Mouse (Mus musculus) liver, embryonic 11.5 days (tissue): Measurements from ENCODE around the gene Nfib. TPM values are rescaled to one million over a fixed set of nuclear protein-coding genes. Genes with fewer than 3 reads are reported as not detected.

ENCODE experiments used
- ATAC-seq: fragments of 200-750 bp; cut with Nextera tagmentation; replicated peaks from 2 replicates; pipeline ENCODE4 v1.8.0; 2017; ENCODE audit warnings: moderate number of reproducible peaks, mild to moderate bottlenecking, moderate TSS enrichment, moderate library complexity; ENCODE audit not compliant: low FRiP score
- DNase-seq: peaks from one replicate; pipeline ENCODE4 v3.0.0-alpha.2; 2017; ENCODE audit warnings: low spot score
- H3K27ac ChIP-seq: fragments of 300-500 bp; sonication (generic); 2 replicates; pipeline ENCODE4 v1.5.1; 2014; ENCODE audit warnings: mild to moderate bottlenecking, low read depth, low read length, control low read depth
- H3K27me3 ChIP-seq: fragments of 300-500 bp; sonication (generic); replicated peaks from 2 replicates; pipeline ENCODE4 v1.6.1; 2014; ENCODE audit warnings: low read length, mixed read lengths; ENCODE audit not compliant: control insufficient read depth, insufficient read depth
- H3K36me3 ChIP-seq: fragments of 300-500 bp; sonication (generic); 2 replicates; pipeline ENCODE4 v1.6.1; 2014; ENCODE audit warnings: mild to moderate bottlenecking, low read length, moderate library complexity, mixed read lengths; ENCODE audit not compliant: control insufficient read depth, insufficient read depth
- H3K4me1 ChIP-seq: fragments of 300-500 bp; sonication (generic); replicated peaks from 2 replicates; pipeline ENCODE4 v1.6.1; 2014; ENCODE audit warnings: low read length, mixed read lengths; ENCODE audit not compliant: control insufficient read depth, insufficient read depth
- H3K4me2 ChIP-seq: fragments of 300-500 bp; sonication (generic); 2 replicates; pipeline ENCODE4 v1.6.1; 2014; ENCODE audit warnings: mild to moderate bottlenecking, control low read depth, moderate library complexity
- H3K4me3 ChIP-seq: fragments of 300-500 bp; sonication (generic); 2 replicates; pipeline ENCODE4 v1.5.1; 2014; ENCODE audit warnings: low read depth, low read length, control low read depth
- H3K9ac ChIP-seq: fragments of 300-500 bp; sonication (generic); 2 replicates; pipeline ENCODE4 v1.6.1; 2014; ENCODE audit warnings: low read depth, low read length, control low read depth
- H3K9me3 ChIP-seq: fragments of 300-500 bp; sonication (generic); 2 replicates; pipeline ENCODE4 v1.6.1; 2016; ENCODE audit warnings: low read length, inconsistent platforms, mixed read lengths; ENCODE audit not compliant: control insufficient read depth
- WGBS: fragments of 180-500 bp; shearing (Covaris S2); extraction: QIAGEN DNeasy Blood & Tissue Kit; methylation state at CpG from one replicate; pipeline ENCODE4 v1.1.7; 2014; 5-methylcytosine and 5-hydroxymethylcytosine counted together
- polyA plus RNA-seq: library from polyadenylated mRNA; unstranded; fragments of >200 nt; fragmentation: Nextera tagmentation; extraction: Ambion mirVana; gene quantifications from 2 replicates; pipeline ENCODE4 v1.2.1, GENCODE M21; 2014

Nfib gene
- polyA plus RNA-seq, 1 experiment from 2014 or later, result 26.9 TPM

GRCm38 (mm10) chr4:82394346-82394745 lies 311.2 kb downstream of the Nfib start:
- DNase-seq, result no peak
- H3K36me3 ChIP-seq, result no peaks in the 10 kb centered on the region
- H3K9me3 ChIP-seq, result no peaks in the 10 kb centered on the region
- ATAC-seq, result no peak
- WGBS, result 47% methylated on average over 4 of the region's 4 CpGs
- H3K4me2 ChIP-seq, result no peak overlapping the region
- H3K27me3 ChIP-seq, result no peaks in the 10 kb centered on the region
- peaks cover under 1% of the 10 kb centered on the region; the same call in 1 of the 2 replicates for H3K4me1 ChIP-seq
- no peak overlapping the region for H3K4me3 ChIP-seq
- H3K27ac ChIP-seq, result no peak overlapping the region
- no peak overlapping the region for H3K9ac ChIP-seq

- 65% methylated on average over 4 of the region's 4 CpGs for WGBS
- H3K9me3 ChIP-seq, result no peaks in the 10 kb centered on the region
- no peak overlapping the region for H3K4me3 ChIP-seq
- H3K27me3 ChIP-seq, result no peaks in the 10 kb centered on the region
- no peaks in the 10 kb centered on the region for H3K36me3 ChIP-seq
- DNase-seq, result no peak
- no peak overlapping the region for H3K9ac ChIP-seq
- ATAC-seq, result peak; percentile 57; the same call in 1 of the 2 replicates
- no peaks in the 10 kb centered on the region; the same call in 1 of the 2 replicates for H3K4me1 ChIP-seq
- H3K27ac ChIP-seq, result no peak overlapping the region
- H3K4me2 ChIP-seq, result no peak overlapping the region
Observed at GRCm38 (mm10) chr4:82393021-82393420, 312.5 kb downstream of the Nfib start.

- H3K27ac ChIP-seq, result no peak overlapping the region
- no peak for ATAC-seq
- no peaks in the 10 kb centered on the region for H3K27me3 ChIP-seq
- no peaks in the 10 kb centered on the region for H3K9me3 ChIP-seq
- no peaks in the 10 kb centered on the region for H3K36me3 ChIP-seq
- no peak overlapping the region for H3K4me2 ChIP-seq
- H3K4me3 ChIP-seq, result no peak overlapping the region
- H3K9ac ChIP-seq, result no peak overlapping the region
- no peaks in the 10 kb centered on the region; the same call in 1 of the 2 replicates for H3K4me1 ChIP-seq
- WGBS, result 75% methylated on average over 9 of the region's 9 CpGs
- no peak for DNase-seq
Observed at GRCm38 (mm10) chr4:82392496-82392895, 313.1 kb downstream of the Nfib start.

DNA sequence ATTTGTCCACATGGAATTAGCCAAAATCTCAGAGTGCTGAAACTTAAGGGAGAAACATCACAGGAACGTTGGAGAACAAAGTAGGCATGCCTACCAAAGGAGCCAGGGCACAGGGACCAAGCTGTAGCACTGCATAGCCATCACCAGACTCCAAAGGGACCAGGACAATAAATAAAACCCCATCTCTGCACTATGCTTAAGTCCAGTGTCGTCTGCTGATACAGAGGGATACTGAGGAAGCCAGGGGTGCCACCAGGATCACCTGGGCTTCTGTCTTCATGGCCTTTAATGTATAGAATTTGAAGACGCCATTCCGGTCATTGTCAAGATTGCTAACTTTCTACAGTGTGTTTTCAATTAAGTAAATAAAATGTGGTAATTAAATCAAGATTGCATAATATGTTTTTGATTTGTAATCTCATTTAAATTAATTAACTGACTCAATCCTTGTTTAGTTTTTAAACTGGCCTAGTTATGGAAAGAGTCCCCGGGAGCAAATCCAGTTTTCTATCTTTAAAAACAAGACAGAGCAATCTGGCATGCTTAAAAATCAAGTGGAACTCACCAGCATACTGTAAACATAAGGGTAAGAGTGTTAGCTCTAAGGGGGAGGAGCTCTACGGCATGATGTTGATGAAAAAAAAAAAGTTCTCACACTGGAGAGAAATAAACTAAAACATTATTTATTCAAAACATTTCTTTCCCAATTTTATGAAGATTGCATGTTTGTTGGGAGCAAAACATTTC lies 313.7 kb downstream of the Nfib start:
- no peaks in the 10 kb centered on the region for H3K27me3 ChIP-seq
- H3K4me1 ChIP-seq, result no peaks in the 10 kb centered on the region; the same call in 1 of the 2 replicates
- WGBS, result 72% methylated on average over 6 of the region's 6 CpGs
- H3K4me3 ChIP-seq, result no peak overlapping the region
- H3K9me3 ChIP-seq, result no peaks in the 10 kb centered on the region
- no peaks in the 10 kb centered on the region for H3K36me3 ChIP-seq
- no peak overlapping the region for H3K9ac ChIP-seq
- no peak overlapping the region for H3K4me2 ChIP-seq
- ATAC-seq, result no peak
- no peak overlapping the region for H3K27ac ChIP-seq
- no peak for DNase-seq

GRCm38 (mm10) chr4:82390545-82390944 lies 315.0 kb downstream of the Nfib start:
- Histone ChIP-seq H3K27me3 (no peaks in the 10 kb centered on the region), H3K9me3 (no peaks in the 10 kb centered on the region), H3K4me3 (no peak overlapping the region), H3K36me3 (no peaks in the 10 kb centered on the region), H3K4me2 (no peak overlapping the region), H3K4me1 (no peaks in the 10 kb centered on the region; the same call in 1 of the 2 replicates), H3K9ac (no peak overlapping the region), H3K27ac (no peak overlapping the region)
- no peak for DNase-seq
- 67% methylated on average over 2 of the region's 2 CpGs for WGBS
- no peak for ATAC-seq

DNA sequence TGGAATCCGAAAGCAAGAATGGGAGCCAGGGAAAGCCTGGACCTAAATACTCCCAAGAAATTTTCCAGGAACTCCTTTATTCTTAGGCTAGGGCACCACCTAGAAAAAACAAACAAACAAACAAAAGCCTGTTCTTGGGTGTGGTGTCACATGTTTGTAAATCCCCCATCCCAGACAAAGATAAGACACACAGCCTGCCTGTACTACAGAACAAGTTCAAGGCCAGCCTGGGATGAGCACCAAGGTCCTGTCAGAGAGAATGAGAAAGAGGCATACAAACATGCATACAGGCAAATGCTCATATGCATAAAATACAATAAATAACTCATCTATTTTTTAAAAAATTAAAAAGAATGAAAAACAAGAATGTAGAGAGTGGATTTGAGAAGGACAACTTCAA lies 315.7 kb downstream of the Nfib start:
- no peaks in the 10 kb centered on the region for H3K9me3 ChIP-seq
- no peak for DNase-seq
- H3K4me2 ChIP-seq, result no peak overlapping the region
- WGBS, result 90% methylated on average over 1 of the region's 1 CpGs
- H3K36me3 ChIP-seq, result no peaks in the 10 kb centered on the region
- no peak overlapping the region for H3K27ac ChIP-seq
- H3K27me3 ChIP-seq, result no peaks in the 10 kb centered on the region
- H3K4me3 ChIP-seq, result no peak overlapping the region
- ATAC-seq, result no peak
- H3K4me1 ChIP-seq, result no peaks in the 10 kb centered on the region; the same call in 1 of the 2 replicates
- no peak overlapping the region for H3K9ac ChIP-seq

DNA sequence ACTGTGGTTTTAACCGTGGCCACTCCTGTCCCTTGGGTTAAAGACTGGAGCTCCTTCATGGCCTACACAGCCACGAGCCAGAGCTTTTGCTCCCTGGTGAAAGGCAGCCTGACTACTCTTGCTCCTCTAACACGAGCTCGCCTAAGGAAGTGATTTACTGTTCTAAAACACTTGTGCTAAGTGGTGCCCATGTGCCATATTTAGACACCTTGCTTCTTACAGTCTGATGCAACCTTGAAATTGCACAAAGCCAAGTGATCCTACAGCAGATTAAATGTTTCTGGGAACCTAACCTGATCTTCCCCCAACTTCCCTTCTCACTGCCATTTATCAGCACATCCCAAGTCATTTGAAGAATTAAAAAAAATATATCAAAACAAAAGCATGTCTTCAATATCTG lies 317.9 kb downstream of the Nfib start:
- no peaks in the 10 kb centered on the region for H3K9me3 ChIP-seq
- no peaks in the 10 kb centered on the region; the same call in none of the 2 replicates for H3K4me1 ChIP-seq
- no peaks in the 10 kb centered on the region for H3K36me3 ChIP-seq
- H3K9ac ChIP-seq, result no peak overlapping the region
- no peak overlapping the region for H3K4me2 ChIP-seq
- H3K4me3 ChIP-seq, result no peak overlapping the region
- WGBS, result 69% methylated on average over 4 of the region's 4 CpGs
- no peaks in the 10 kb centered on the region for H3K27me3 ChIP-seq
- no peak overlapping the region for H3K27ac ChIP-seq
- no peak for ATAC-seq
- no peak for DNase-seq

- 73% methylated on average over 4 of the region's 4 CpGs for WGBS
- Histone ChIP-seq H3K27ac (no peak overlapping the region), H3K9me3 (no peaks in the 10 kb centered on the region), H3K9ac (no peak overlapping the region), H3K4me1 (no peaks in the 10 kb centered on the region; the same call in none of the 2 replicates), H3K36me3 (no peaks in the 10 kb centered on the region), H3K4me3 (no peak overlapping the region), H3K27me3 (no peaks in the 10 kb centered on the region), H3K4me2 (no peak overlapping the region)
- DNase-seq (no peak), ATAC-seq (no peak)
Observed at GRCm38 (mm10) chr4:82386222-82386993, 319.1 kb downstream of the Nfib start.
